Mouse (Mus musculus): ENCODE data around the gene Ift140. TPM values are rescaled to one million over a fixed set of nuclear protein-coding genes. Genes with fewer than 3 reads are reported as not detected.

The Ift140 gene
- polyA plus RNA-seq, 1 experiment = 22.9 TPM

GRCm38 (mm10) chr17:25045281-25045680, 29.4 kb downstream of the Ift140 start:
- TF ChIP-seq CTCF (IDR thresholded peaks at IDR 0.05; ENCODE audit: borderline replicate concordance, extremely low read depth, insufficient read depth, insufficient read length) (no peak), POLR2A (IDR thresholded peaks at IDR 0.05; ENCODE audit: borderline replicate concordance, extremely low read depth, insufficient read depth, insufficient read length, poor library complexity, severe bottlenecking) (no peak)
- DNase-seq (ENCODE audit: low read depth) = no peak

GRCm38 (mm10) chr17:25047143-25047542, 31.3 kb downstream of the Ift140 start:
- TF ChIP-seq POLR2A (IDR thresholded peaks at IDR 0.05; ENCODE audit: borderline replicate concordance, extremely low read depth, insufficient read depth, insufficient read length, poor library complexity, severe bottlenecking) (no peak), CTCF (IDR thresholded peaks at IDR 0.05; ENCODE audit: borderline replicate concordance, extremely low read depth, insufficient read depth, insufficient read length) (no peak)
- no peak for DNase-seq (ENCODE audit: low read depth)

- TF ChIP-seq POLR2A (IDR thresholded peaks at IDR 0.05; ENCODE audit: borderline replicate concordance, extremely low read depth, insufficient read depth, insufficient read length, poor library complexity, severe bottlenecking) = no peak
- no peak for TF ChIP-seq CTCF (IDR thresholded peaks at IDR 0.05; ENCODE audit: borderline replicate concordance, extremely low read depth, insufficient read depth, insufficient read length)
- DNase-seq (ENCODE audit: low read depth) = no peak
Observed at GRCm38 (mm10) chr17:25053274-25053673, 37.4 kb downstream of the Ift140 start.

- TF ChIP-seq CTCF (IDR thresholded peaks at IDR 0.05; ENCODE audit: borderline replicate concordance, extremely low read depth, insufficient read depth, insufficient read length) (no peak), POLR2A (IDR thresholded peaks at IDR 0.05; ENCODE audit: borderline replicate concordance, extremely low read depth, insufficient read depth, insufficient read length, poor library complexity, severe bottlenecking) (no peak)
- DNase-seq (ENCODE audit: low read depth) = no peak
Observed at GRCm38 (mm10) chr17:25057041-25057440, 41.2 kb downstream of the Ift140 start.

GRCm38 (mm10) chr17:25063261-25063660, 47.4 kb downstream of the Ift140 start:
- TF ChIP-seq CTCF (IDR thresholded peaks at IDR 0.05; ENCODE audit: borderline replicate concordance, extremely low read depth, insufficient read depth, insufficient read length) (no peak), POLR2A (IDR thresholded peaks at IDR 0.05; ENCODE audit: borderline replicate concordance, extremely low read depth, insufficient read depth, insufficient read length, poor library complexity, severe bottlenecking) (no peak)
- DNase-seq (ENCODE audit: low read depth) = no peak

GRCm38 (mm10) chr17:25063872-25064271, 48.0 kb downstream of the Ift140 start:
- no peak for DNase-seq (ENCODE audit: low read depth)
- TF ChIP-seq POLR2A (IDR thresholded peaks at IDR 0.05; ENCODE audit: borderline replicate concordance, extremely low read depth, insufficient read depth, insufficient read length, poor library complexity, severe bottlenecking) (no peak), CTCF (IDR thresholded peaks at IDR 0.05; ENCODE audit: borderline replicate concordance, extremely low read depth, insufficient read depth, insufficient read length) (no peak)

GRCm38 (mm10) chr17:25064351-25064750, 48.5 kb downstream of the Ift140 start:
- peak; percentile 12 for DNase-seq (ENCODE audit: low read depth)
- TF ChIP-seq POLR2A (IDR thresholded peaks at IDR 0.05; ENCODE audit: borderline replicate concordance, extremely low read depth, insufficient read depth, insufficient read length, poor library complexity, severe bottlenecking) (no peak), CTCF (IDR thresholded peaks at IDR 0.05; ENCODE audit: borderline replicate concordance, extremely low read depth, insufficient read depth, insufficient read length) (no peak)

GRCm38 (mm10) chr17:25065189-25065588, 49.3 kb downstream of the Ift140 start:
- TF ChIP-seq POLR2A (IDR thresholded peaks at IDR 0.05; ENCODE audit: borderline replicate concordance, extremely low read depth, insufficient read depth, insufficient read length, poor library complexity, severe bottlenecking) = no peak
- no peak for TF ChIP-seq CTCF (IDR thresholded peaks at IDR 0.05; ENCODE audit: borderline replicate concordance, extremely low read depth, insufficient read depth, insufficient read length)

GRCm38 (mm10) chr17:25066595-25066994, 50.7 kb downstream of the Ift140 start:
- TF ChIP-seq POLR2A (IDR thresholded peaks at IDR 0.05; ENCODE audit: borderline replicate concordance, extremely low read depth, insufficient read depth, insufficient read length, poor library complexity, severe bottlenecking) (no peak), CTCF (IDR thresholded peaks at IDR 0.05; ENCODE audit: borderline replicate concordance, extremely low read depth, insufficient read depth, insufficient read length) (no peak)
- no peak for DNase-seq (ENCODE audit: low read depth)

More at GRCm38 (mm10) chr17:25065189-25065588, 49.3 kb downstream of the Ift140 start:
- no peak for DNase-seq (ENCODE audit: low read depth)

- no peak for DNase-seq (ENCODE audit: low read depth)
Observed at GRCm38 (mm10) chr17:25067442-25067851, 51.6 kb downstream of the Ift140 start.

GRCm38 (mm10) chr17:25068690-25069089, 52.8 kb downstream of the Ift140 start:
- TF ChIP-seq CTCF (IDR thresholded peaks at IDR 0.05; ENCODE audit: borderline replicate concordance, extremely low read depth, insufficient read depth, insufficient read length) (no peak), POLR2A (IDR thresholded peaks at IDR 0.05; ENCODE audit: borderline replicate concordance, extremely low read depth, insufficient read depth, insufficient read length, poor library complexity, severe bottlenecking) (no peak)
- DNase-seq (ENCODE audit: low read depth) = no peak

More at GRCm38 (mm10) chr17:25067442-25067851, 51.6 kb downstream of the Ift140 start:
- TF ChIP-seq CTCF (IDR thresholded peaks at IDR 0.05; ENCODE audit: borderline replicate concordance, extremely low read depth, insufficient read depth, insufficient read length) = no peak
- TF ChIP-seq POLR2A (IDR thresholded peaks at IDR 0.05; ENCODE audit: borderline replicate concordance, extremely low read depth, insufficient read depth, insufficient read length, poor library complexity, severe bottlenecking) = no peak

- TF ChIP-seq POLR2A (IDR thresholded peaks at IDR 0.05; ENCODE audit: borderline replicate concordance, extremely low read depth, insufficient read depth, insufficient read length, poor library complexity, severe bottlenecking) (no peak), CTCF (IDR thresholded peaks at IDR 0.05; ENCODE audit: borderline replicate concordance, extremely low read depth, insufficient read depth, insufficient read length) (no peak)
- no peak for DNase-seq (ENCODE audit: low read depth)
Observed at GRCm38 (mm10) chr17:25076906-25077305, 61.0 kb downstream of the Ift140 start.
